Mouse (Mus musculus) mouse trophoblast stem cell (cell line): ENCODE results near the gene Mfsd4b5.
"Not testable (repeated sequence)": the region's sequence is repeated elsewhere in the genome, so short reads cannot be mapped to it uniquely, and the experiment has no call there.

Experiments used
- in situ Hi-C, 2 experiments: fragments of 300-500 bp; cut with MseI, MboI; formaldehyde crosslinking; loops; 2 replicates in 1 of 2; 3 replicates in 1 of 2; pipeline ENCODE4 v1.15.1; 2025

Gene Mfsd4b5

GRCm38 (mm10) chr10:39986466-39986865, at the start of gene Mfsd4b5:
Mfsd4b5 (minus strand) TSS chr10:39986646.
- in situ Hi-C loops = no loop called here

- in situ Hi-C loops = no loop called here
These were observed 48.5 kb upstream of the Mfsd4b5 start for GRCm38 (mm10) chr10:40034956-40035355.

- in situ Hi-C loops = no loop called here
These were observed 46.5 kb upstream of the Mfsd4b5 start for GRCm38 (mm10) chr10:40032897-40033296.

- in situ Hi-C loops = no loop called here
These were observed 44.3 kb upstream of the Mfsd4b5 start for GRCm38 (mm10) chr10:40030716-40031115.

GRCm38 (mm10) chr10:40029610-40030009, 43.2 kb upstream of the Mfsd4b5 start:
- in situ Hi-C loops = no loop called here

GRCm38 (mm10) chr10:40028091-40028490, 41.6 kb upstream of the Mfsd4b5 start:
- in situ Hi-C loops = no loop called here

- in situ Hi-C loops = no loop called here
These were observed 40.1 kb upstream of the Mfsd4b5 start for GRCm38 (mm10) chr10:40026546-40026945.

GRCm38 (mm10) chr10:40025560-40025959, 39.1 kb upstream of the Mfsd4b5 start:
- in situ Hi-C loops = no loop called here

GRCm38 (mm10) chr10:40024554-40025428, 38.3 kb upstream of the Mfsd4b5 start, which contains the start of gene Mfsd4b1:
Mfsd4b1 (minus strand) TSS chr10:40025268.
- in situ Hi-C loops = no loop called here

GRCm38 (mm10) chr10:40020401-40020800, 34.0 kb upstream of the Mfsd4b5 start:
- in situ Hi-C loops = no loop called here

GRCm38 (mm10) chr10:40019492-40019891, 33.0 kb upstream of the Mfsd4b5 start:
- in situ Hi-C loops = no loop called here

- in situ Hi-C loops = no loop called here
These were observed 31.9 kb upstream of the Mfsd4b5 start for GRCm38 (mm10) chr10:40018261-40018860.

GRCm38 (mm10) chr10:40009591-40009990, 23.1 kb upstream of the Mfsd4b5 start:
- in situ Hi-C loops = no loop called here

GRCm38 (mm10) chr10:40008847-40009246, 22.4 kb upstream of the Mfsd4b5 start:
- in situ Hi-C loops = not testable (repeated sequence)

GRCm38 (mm10) chr10:40007953-40008352, 21.5 kb upstream of the Mfsd4b5 start:
- in situ Hi-C loops = no loop called here

- in situ Hi-C loops = no loop called here
These were observed 20.5 kb upstream of the Mfsd4b5 start for GRCm38 (mm10) chr10:40006963-40007362.

- in situ Hi-C loops = no loop called here
These were observed 14.3 kb upstream of the Mfsd4b5 start for GRCm38 (mm10) chr10:40000746-40001145.

GRCm38 (mm10) chr10:39991155-39991554, 4.7 kb upstream of the Mfsd4b5 start:
- in situ Hi-C loops = no loop called here

GRCm38 (mm10) chr10:39982604-39983003, 3.8 kb downstream of the Mfsd4b5 start:
- in situ Hi-C loops = no loop called here

GRCm38 (mm10) chr10:39978231-39978630, 8.2 kb downstream of the Mfsd4b5 start:
- in situ Hi-C loops = no loop called here

GRCm38 (mm10) chr10:39977346-39977745, 9.1 kb downstream of the Mfsd4b5 start:
- in situ Hi-C loops = no loop called here

GRCm38 (mm10) chr10:39975771-39976170, 10.7 kb downstream of the Mfsd4b5 start:
- in situ Hi-C loops = no loop called here

GRCm38 (mm10) chr10:39974982-39975381, 11.5 kb downstream of the Mfsd4b5 start:
- in situ Hi-C loops = no loop called here
